In the genomic region with DNA sequence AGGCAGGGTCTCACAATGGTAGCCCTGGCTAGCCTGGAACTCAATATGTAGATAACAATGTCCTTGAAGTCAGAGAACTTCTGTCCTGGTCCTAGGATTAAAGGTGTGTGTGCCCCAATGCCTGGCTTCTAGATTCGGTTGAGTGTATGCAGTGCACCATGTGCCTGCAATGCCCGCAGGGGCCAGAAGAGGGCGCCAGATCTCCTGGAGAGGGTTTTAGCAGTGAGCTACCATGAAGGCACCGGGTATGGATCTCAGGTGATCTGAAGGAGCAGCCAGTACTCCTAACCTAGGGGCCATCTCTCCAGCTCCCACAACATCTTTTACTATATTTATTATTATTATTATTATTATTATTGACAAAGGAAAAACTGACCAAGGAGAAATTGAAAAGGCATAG, we compare ENCODE assay signal across 7 mouse cellular contexts. TPM values are rescaled to one million over a fixed set of nuclear protein-coding genes. Genes with fewer than 3 reads are reported as not detected.
DNase-seq lines count a peak whose midpoint lies in the region; ATAC-seq and TF ChIP-seq lines count a peak whose summit lies in the region.

No protein-coding gene starts in this region.

- no peaks in the 10 kb centered on the region for H3K9me3 ChIP-seq in hindbrain, postnatal 0 days (ENCODE audit: low read length)
- H3K9me3 ChIP-seq in midbrain, embryonic 12.5 days = no peaks in the 10 kb centered on the region

- DNase-seq in ZHBTc4 (ENCODE audit: low read depth, low spot score) = peak; percentile 94
- peak; percentile 97 to 98 for DNase-seq in cerebellum, postnatal 10 days
- DNase-seq in frontal cortex, postnatal 25 days (ENCODE audit: low spot score in 2 of 2) = peak; percentile 58 to 71
- DNase-seq in hindbrain, postnatal 0 days (ENCODE audit: low spot score) = peak; percentile 90
- peak; percentile 52 to 88 for DNase-seq in left cerebral cortex, postnatal 10 days (ENCODE audit: extremely low spot score in 1 of 2, low spot score in 2 of 2)
- peak; percentile 64 to 90 for DNase-seq in spleen, adult 18-20 months

- peak; percentile 97 for TF ChIP-seq CTCF in hindbrain, postnatal 0 days (IDR thresholded peaks at IDR 0.05; ENCODE audit: low read depth)

- WGBS in hindbrain, postnatal 0 days = 4% methylated on average over 4 of the region's 4 CpGs
- WGBS in midbrain, embryonic 12.5 days = 11% methylated on average over 4 of the region's 4 CpGs

- ATAC-seq in hindbrain, postnatal 0 days = peak; percentile 76
- 0 out of 2 replicates have a peak, but pooled peaks have one; percentile 41 for ATAC-seq in midbrain, embryonic 12.5 days (ENCODE audit: low FRiP score, low read depth)

- H3K27me3 ChIP-seq in hindbrain, postnatal 0 days (ENCODE audit: insufficient read depth, low read length) = no peaks in the 10 kb centered on the region
- no peaks in the 10 kb centered on the region for H3K27me3 ChIP-seq in midbrain, embryonic 12.5 days

- no peak overlapping the region for H3K4me2 ChIP-seq in hindbrain, postnatal 0 days (ENCODE audit: low read depth, low read length)
- no peak overlapping the region for H3K4me2 ChIP-seq in midbrain, embryonic 12.5 days (replicated peaks)

- no peaks in the 10 kb centered on the region for H3K4me1 ChIP-seq in hindbrain, postnatal 0 days (ENCODE audit: insufficient read depth, low read length)
- H3K4me1 ChIP-seq in midbrain, embryonic 12.5 days = peaks cover 7% of the 10 kb centered on the region; the same call in 1 of the 2 replicates

- H3K4me3 ChIP-seq in hindbrain, postnatal 0 days (ENCODE audit: low read length) = no peak overlapping the region
- H3K4me3 ChIP-seq in midbrain, embryonic 12.5 days = no peak overlapping the region

- intact Hi-C loops in left cerebral cortex, postnatal 10 days (cut with DNase I) = loop anchor here (5.0 kb wide), 2 partner anchors 36 to 86 kb away; partner anchors contain the start of gene Ssh1

- H3K9ac ChIP-seq in hindbrain, postnatal 0 days (replicated peaks; ENCODE audit: low read length) = no peak overlapping the region
- no peak overlapping the region for H3K9ac ChIP-seq in midbrain, embryonic 12.5 days (replicated peaks)

- H3K27ac ChIP-seq in hindbrain, postnatal 0 days = no peak overlapping the region
- H3K27ac ChIP-seq in midbrain, embryonic 12.5 days (replicated peaks) = no peak overlapping the region

- H3K36me3 ChIP-seq in hindbrain, postnatal 0 days (ENCODE audit: insufficient read depth, low read length) = peaks cover 27% of the 10 kb centered on the region
- H3K36me3 ChIP-seq in midbrain, embryonic 12.5 days = peaks cover 51% of the 10 kb centered on the region

RNA-seq across cellular contexts. Expression of gene Ssh1, which starts 37.2 kb away (rescaled TPM):
- 12.4 and 14.5 TPM in 2 replicates for total RNA-seq in hindbrain, postnatal 0 days (2014; rRNA removed)
- polyA plus RNA-seq in hindbrain, postnatal 0 days (2015; fragmentation: Nextera tagmentation; extraction: Ambion mirVana) = 9.7 and 11.6 TPM in 2 replicates
- 10 to 100 TPM; 20.7 to 31.8 TPM for total RNA-seq in left cerebral cortex, postnatal 10 days (2021)
- 16.0 and 18.5 TPM in 2 replicates for polyA plus RNA-seq in midbrain, embryonic 12.5 days (2016; fragmentation: Nextera tagmentation; extraction: Ambion mirVana)

RNA-seq across cellular contexts. Expression of gene Dao, which starts 47.0 kb away (rescaled TPM):
- total RNA-seq in hindbrain, postnatal 0 days (2014; rRNA removed) = 0.84 TPM in 1 of 2 replicates, not detected in the other
- 0.14 TPM in 1 of 2 replicates, not detected in the other for polyA plus RNA-seq in hindbrain, postnatal 0 days (2015; fragmentation: Nextera tagmentation; extraction: Ambion mirVana)
- total RNA-seq in left cerebral cortex, postnatal 10 days (2021) = not detected
- polyA plus RNA-seq in midbrain, embryonic 12.5 days (2016; fragmentation: Nextera tagmentation; extraction: Ambion mirVana) = not detected in 2 replicates

RNA-seq across cellular contexts. Expression of gene Coro1c, which starts 48.0 kb away (rescaled TPM):
- 151 and 159 TPM in 2 replicates for total RNA-seq in hindbrain, postnatal 0 days (2014; rRNA removed)
- 140 and 149 TPM in 2 replicates for polyA plus RNA-seq in hindbrain, postnatal 0 days (2015; fragmentation: Nextera tagmentation; extraction: Ambion mirVana)
- total RNA-seq in left cerebral cortex, postnatal 10 days (2021) = 100 to 1,000 TPM; 117 to 122 TPM
- 227 and 244 TPM in 2 replicates for polyA plus RNA-seq in midbrain, embryonic 12.5 days (2016; fragmentation: Nextera tagmentation; extraction: Ambion mirVana)
